Mouse (Mus musculus): ENCODE results near the gene Slc35e3. TPM values are rescaled to one million over a fixed set of nuclear protein-coding genes. Genes with fewer than 3 reads are reported as not detected.
"Not testable (repeated sequence)": the region's sequence is repeated elsewhere in the genome, so short reads cannot be mapped to it uniquely, and the experiment has no call there.

Slc35e3 gene
- polyA plus RNA-seq, 1 experiment, result not detected

DNA sequence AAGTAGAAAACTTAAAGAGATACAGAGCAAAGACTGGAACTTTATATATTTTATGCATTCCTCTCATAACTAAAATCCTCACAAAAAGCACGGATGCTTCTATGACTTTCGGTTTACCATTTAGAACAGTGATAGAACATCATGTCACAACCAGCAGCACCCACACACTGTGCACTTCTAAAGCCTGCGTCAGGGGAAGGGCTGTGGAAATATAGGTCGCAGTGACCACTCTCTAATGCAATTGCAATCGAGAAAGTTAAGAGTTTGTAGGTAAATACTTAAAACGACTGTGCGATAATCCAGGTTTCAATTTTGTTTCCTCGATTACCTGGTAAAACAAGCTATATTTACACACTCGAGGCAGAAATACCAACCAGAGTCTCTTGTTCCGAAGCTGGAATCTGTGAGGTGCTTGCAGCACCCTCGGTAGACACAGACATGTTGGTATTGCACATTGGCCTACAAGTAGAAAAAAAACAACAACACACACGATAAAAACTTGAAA is 36.8 kb downstream of the Slc35e3 start:
- TF ChIP-seq CTCF (IDR thresholded peaks at IDR 0.05; ENCODE audit: insufficient read depth, low read depth, low read length), result no peak
- no peak for TF ChIP-seq POLR2A (IDR thresholded peaks at IDR 0.05; ENCODE audit: insufficient read depth, low read depth, low read length)
- peaks cover 4% of the 10 kb centered on the region for H3K4me1 ChIP-seq (ENCODE audit: control insufficient read depth, insufficient read depth, low read length)
- WGBS, result 18% methylated on average over 12 of the region's 12 CpGs
- H3K27ac ChIP-seq (ENCODE audit: insufficient read depth, low read depth, low read length), result no peak overlapping the region
- peak overlapping the region; percentile 85 for H3K4me3 ChIP-seq (ENCODE audit: insufficient read depth, low read depth, low read length)

DNA sequence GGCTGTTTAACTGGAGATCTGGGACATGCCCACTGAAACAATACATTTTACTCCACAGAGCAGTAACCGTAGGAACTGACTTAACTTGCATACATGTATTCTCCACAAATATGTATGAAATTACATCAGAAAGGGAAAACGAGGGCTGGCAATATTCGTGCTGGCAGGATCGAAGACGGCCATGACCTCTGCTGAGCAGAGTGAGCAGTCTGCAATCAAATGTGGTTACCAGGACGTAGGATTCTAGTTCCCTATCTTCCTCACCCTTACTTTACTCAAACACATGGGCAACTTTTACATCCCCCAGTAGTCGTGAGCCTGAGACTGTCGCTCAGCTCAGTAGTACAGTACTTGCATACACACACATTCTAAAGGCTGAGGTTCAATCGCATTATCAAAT is 37.3 kb downstream of the Slc35e3 start:
- TF ChIP-seq POLR2A (IDR thresholded peaks at IDR 0.05; ENCODE audit: insufficient read depth, low read depth, low read length) (no peak), CTCF (IDR thresholded peaks at IDR 0.05; ENCODE audit: insufficient read depth, low read depth, low read length) (no peak)
- Histone ChIP-seq H3K4me1 (ENCODE audit: control insufficient read depth, insufficient read depth, low read length) (peaks cover 4% of the 10 kb centered on the region), H3K4me3 (ENCODE audit: insufficient read depth, low read depth, low read length) (0 out of 2 replicates have a peak overlapping the region, but pooled peaks have one; percentile 16), H3K27ac (ENCODE audit: insufficient read depth, low read depth, low read length) (no peak overlapping the region)
- WGBS, result 49% methylated on average over 9 of the region's 9 CpGs

DNA sequence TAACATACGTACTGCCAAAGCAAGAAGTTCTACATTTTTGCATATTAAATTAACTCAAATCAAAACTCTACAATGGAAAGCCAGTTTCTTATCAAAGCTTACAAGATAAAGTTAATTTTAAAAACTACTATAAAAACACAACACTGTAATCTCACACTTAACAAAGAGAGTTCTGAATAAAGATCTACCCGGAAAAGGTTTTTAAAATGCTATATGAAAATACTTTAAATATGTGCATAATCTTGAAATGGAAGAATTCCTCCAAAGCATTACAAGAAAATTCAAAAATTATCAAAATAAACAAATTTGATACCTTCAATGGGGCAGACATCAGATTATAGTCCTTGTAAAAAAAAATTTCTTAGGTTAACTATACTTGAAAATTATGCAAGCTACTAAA is 37.8 kb downstream of the Slc35e3 start:
- TF ChIP-seq POLR2A (IDR thresholded peaks at IDR 0.05; ENCODE audit: insufficient read depth, low read depth, low read length) (no peak), CTCF (IDR thresholded peaks at IDR 0.05; ENCODE audit: insufficient read depth, low read depth, low read length) (no peak)
- Histone ChIP-seq H3K27ac (ENCODE audit: insufficient read depth, low read depth, low read length) (no peak overlapping the region), H3K4me1 (ENCODE audit: control insufficient read depth, insufficient read depth, low read length) (peaks cover 4% of the 10 kb centered on the region), H3K4me3 (ENCODE audit: insufficient read depth, low read depth, low read length) (no peak overlapping the region)
- 94% methylated on average over 2 of the region's 2 CpGs for WGBS

DNA sequence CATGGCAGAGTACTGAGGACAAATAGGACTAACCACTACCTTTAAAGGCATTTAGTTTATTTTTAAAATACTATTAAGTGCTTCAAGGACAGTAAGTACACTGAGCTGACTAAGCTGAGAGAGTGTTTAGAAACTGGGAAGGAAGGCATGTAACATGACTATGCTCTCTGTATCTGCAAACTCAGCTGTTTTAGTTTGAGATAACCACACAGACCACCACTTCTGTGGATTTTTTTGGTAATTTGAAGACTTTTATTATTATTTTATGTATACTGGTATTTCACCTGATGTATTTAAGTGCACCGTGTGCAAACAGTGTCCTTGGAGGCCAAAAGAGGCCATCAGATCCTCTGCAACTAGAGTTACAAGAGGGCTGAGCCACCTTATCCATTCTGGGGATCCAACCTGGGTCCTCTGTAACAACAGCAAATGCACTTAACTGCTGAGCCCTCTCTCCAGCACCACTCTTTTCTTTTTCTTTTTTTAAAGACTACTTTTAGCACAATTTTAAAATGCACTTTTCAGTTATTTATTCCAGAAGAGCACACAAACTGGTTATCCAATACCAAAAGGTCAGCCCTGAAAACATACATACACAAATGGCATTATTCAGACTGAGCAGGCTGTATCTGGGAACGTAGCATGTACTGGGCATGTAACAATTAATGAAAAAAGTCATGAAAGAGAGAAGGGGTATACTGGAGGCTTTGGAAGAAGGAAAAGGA is 38.9 kb downstream of the Slc35e3 start:
- H3K4me1 ChIP-seq (ENCODE audit: control insufficient read depth, insufficient read depth, low read length), result peaks cover 4% of the 10 kb centered on the region
- no peak for TF ChIP-seq POLR2A (IDR thresholded peaks at IDR 0.05; ENCODE audit: insufficient read depth, low read depth, low read length)
- TF ChIP-seq CTCF (IDR thresholded peaks at IDR 0.05; ENCODE audit: insufficient read depth, low read depth, low read length), result no peak
- WGBS, result 83% methylated on average over 2 of the region's 2 CpGs
- H3K27ac ChIP-seq (ENCODE audit: insufficient read depth, low read depth, low read length), result no peak overlapping the region
- no peak overlapping the region for H3K4me3 ChIP-seq (ENCODE audit: insufficient read depth, low read depth, low read length)

DNA sequence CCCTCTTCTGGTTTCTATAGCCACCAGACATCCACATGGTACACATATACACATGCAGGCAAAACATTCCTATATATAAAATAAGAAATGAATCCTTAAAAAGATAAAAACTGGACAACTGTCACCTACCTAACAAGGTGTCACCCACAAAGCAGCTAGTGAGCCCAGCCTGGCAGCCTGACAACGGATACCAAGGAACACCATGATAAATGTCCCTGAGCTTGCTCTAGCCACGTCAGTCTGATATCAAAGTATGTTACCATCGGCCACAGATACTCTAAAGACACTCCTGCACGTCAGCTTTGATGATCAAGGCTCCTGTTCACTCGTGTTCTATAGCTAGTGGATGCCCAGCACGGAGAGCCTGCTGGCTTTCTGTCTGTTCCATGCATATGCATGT is 39.7 kb downstream of the Slc35e3 start:
- H3K27ac ChIP-seq (ENCODE audit: insufficient read depth, low read depth, low read length), result no peak overlapping the region

DNA sequence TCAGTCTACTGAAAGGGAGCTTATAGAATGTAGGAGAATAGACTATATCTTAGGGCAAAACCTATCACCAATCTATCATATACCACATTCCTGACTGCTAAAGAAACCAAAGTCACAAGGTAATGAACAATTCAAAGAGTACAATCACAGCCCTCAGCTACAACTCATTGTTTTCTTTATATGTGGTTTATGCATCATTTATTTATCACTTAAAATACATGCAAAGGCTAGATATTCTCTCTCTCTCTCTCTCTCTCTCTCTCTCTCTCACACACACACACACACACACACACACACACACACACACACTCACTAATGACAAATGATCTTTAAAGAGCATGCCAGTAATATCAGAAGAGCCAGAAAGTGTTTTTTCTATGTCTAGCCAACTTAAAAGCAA is 40.4 kb downstream of the Slc35e3 start:
- Histone ChIP-seq H3K27ac (ENCODE audit: insufficient read depth, low read depth, low read length) (no peak overlapping the region), H3K4me3 (ENCODE audit: insufficient read depth, low read depth, low read length) (no peak overlapping the region), H3K4me1 (ENCODE audit: control insufficient read depth, insufficient read depth, low read length) (peaks cover 4% of the 10 kb centered on the region)
- TF ChIP-seq POLR2A (IDR thresholded peaks at IDR 0.05; ENCODE audit: insufficient read depth, low read depth, low read length) (no peak), CTCF (IDR thresholded peaks at IDR 0.05; ENCODE audit: insufficient read depth, low read depth, low read length) (no peak)

More for the DNA sequence above, 39.7 kb downstream of the Slc35e3 start:
- peaks cover 4% of the 10 kb centered on the region for H3K4me1 ChIP-seq (ENCODE audit: control insufficient read depth, insufficient read depth, low read length)
- WGBS, result 74% methylated on average over 6 of the region's 6 CpGs
- no peak overlapping the region for H3K4me3 ChIP-seq (ENCODE audit: insufficient read depth, low read depth, low read length)
- TF ChIP-seq POLR2A (IDR thresholded peaks at IDR 0.05; ENCODE audit: insufficient read depth, low read depth, low read length) (no peak), CTCF (IDR thresholded peaks at IDR 0.05; ENCODE audit: insufficient read depth, low read depth, low read length) (no peak)

DNA sequence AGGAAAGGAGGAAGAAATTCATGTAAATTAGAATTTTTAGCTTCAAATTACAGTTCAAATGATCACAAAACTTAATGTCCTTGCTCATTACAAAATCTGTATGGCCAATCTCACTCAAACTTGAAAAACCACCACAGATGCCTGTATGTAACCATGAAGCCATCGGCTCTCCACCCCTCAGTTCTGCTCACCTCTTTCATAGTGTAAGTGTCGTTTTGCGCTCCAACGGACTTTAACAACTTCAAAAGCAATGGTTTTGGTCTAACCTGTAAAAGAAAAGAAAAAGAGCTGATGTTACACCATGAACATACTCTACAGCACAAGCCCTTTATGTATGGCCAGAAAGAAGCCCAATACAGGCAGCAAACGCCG is 41.2 kb downstream of the Slc35e3 start:
- TF ChIP-seq POLR2A (IDR thresholded peaks at IDR 0.05; ENCODE audit: insufficient read depth, low read depth, low read length) (no peak), CTCF (IDR thresholded peaks at IDR 0.05; ENCODE audit: insufficient read depth, low read depth, low read length) (no peak)
- Histone ChIP-seq H3K27ac (ENCODE audit: insufficient read depth, low read depth, low read length) (no peak overlapping the region), H3K4me3 (ENCODE audit: insufficient read depth, low read depth, low read length) (no peak overlapping the region), H3K4me1 (ENCODE audit: control insufficient read depth, insufficient read depth, low read length) (peaks cover 4% of the 10 kb centered on the region)
- WGBS, result 90% methylated on average over 6 of the region's 6 CpGs

DNA sequence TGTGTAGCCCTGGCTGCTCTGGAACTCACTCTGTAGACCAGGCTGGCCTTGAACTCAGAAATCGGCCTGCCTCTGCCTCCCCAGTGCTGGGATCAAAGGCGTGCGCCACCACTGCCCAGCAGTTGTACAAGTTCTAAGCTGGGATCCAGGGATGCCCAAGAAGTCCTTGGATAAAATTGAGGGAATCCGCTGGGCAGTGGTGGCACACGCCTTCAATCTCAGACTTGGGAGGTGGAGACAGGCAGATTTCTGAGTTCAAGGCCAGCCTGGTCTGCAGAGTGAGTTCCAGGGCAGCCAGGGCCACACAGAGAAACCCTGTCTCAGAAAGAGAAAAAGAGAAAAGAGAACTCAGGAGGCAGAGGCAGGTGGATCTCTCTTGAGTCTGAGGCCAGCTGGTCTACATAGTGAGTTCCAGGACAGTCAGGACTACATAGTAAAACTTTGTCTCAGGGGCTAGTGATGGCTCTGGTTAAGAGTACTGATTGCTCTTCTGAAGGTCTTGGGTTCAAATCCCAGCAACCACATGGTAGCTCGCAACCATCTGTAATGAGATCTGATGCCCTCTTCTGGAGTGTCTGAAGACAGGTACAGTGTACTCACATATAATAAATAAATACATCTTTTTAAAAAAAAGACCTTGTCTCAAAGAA is 41.7 kb downstream of the Slc35e3 start:
- 95% methylated on average over 6 of the region's 6 CpGs for WGBS
- H3K4me3 ChIP-seq (ENCODE audit: insufficient read depth, low read depth, low read length); H3K27ac ChIP-seq (ENCODE audit: insufficient read depth, low read depth, low read length); H3K4me1 ChIP-seq (ENCODE audit: control insufficient read depth, insufficient read depth, low read length): not testable (repeated sequence)

DNA sequence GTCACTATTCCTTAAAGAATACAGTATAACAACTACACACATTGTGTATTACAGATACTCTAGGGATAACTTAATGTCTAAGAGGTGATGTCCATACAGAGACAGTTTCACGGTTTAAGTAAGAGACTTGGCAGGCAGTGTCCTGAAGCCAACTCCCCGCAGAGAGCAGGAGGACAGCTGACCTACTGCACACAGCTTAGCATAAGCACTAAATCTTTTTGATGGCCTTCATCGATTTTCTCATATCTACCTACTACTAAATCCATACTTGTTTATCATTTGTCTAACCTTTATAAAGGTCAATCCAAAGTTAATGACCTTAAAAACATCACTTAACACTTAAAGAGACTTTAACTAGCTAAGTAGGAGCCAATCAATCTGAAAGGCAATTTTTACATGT is 42.7 kb downstream of the Slc35e3 start:
- no peak overlapping the region for H3K4me3 ChIP-seq (ENCODE audit: insufficient read depth, low read depth, low read length)
- TF ChIP-seq CTCF (IDR thresholded peaks at IDR 0.05; ENCODE audit: insufficient read depth, low read depth, low read length), result no peak
- WGBS, result 89% methylated on average over 3 of the region's 3 CpGs
- H3K27ac ChIP-seq (ENCODE audit: insufficient read depth, low read depth, low read length), result no peak overlapping the region
- peaks cover 4% of the 10 kb centered on the region for H3K4me1 ChIP-seq (ENCODE audit: control insufficient read depth, insufficient read depth, low read length)

Data from olfactory bulb, adult 2 months (tissue).